Mouse (Mus musculus) spleen, adult 2 months (tissue): ENCODE data around the gene Spa17. TPM values are rescaled to one million over a fixed set of nuclear protein-coding genes. Genes with fewer than 3 reads are reported as not detected.

ENCODE experiments used
- DNase-seq, 2 experiments: peaks; one replicate each; pipeline versions ENCODE4 v3.0.0 to v3.0.0-alpha.2; 2012 to 2021; ENCODE audit warnings: low spot score in 2 of 2, low read depth in 1 of 2
- H3K27ac ChIP-seq: fragments of 200-500 bp; 2 replicates; pipeline ENCODE4 v1.5.1; 2012; ENCODE audit warnings: low read length, inconsistent platforms; ENCODE audit not compliant: insufficient read depth
- H3K27me3 ChIP-seq: fragments of 200-500 bp; 2 replicates; pipeline ENCODE4 v1.6.1; 2012; ENCODE audit warnings: mild to moderate bottlenecking, moderate library complexity, low read length, inconsistent platforms; ENCODE audit not compliant: control insufficient read depth, insufficient read depth
- H3K36me3 ChIP-seq: fragments of 200-500 bp; 2 replicates; pipeline ENCODE4 v1.6.1; 2012; ENCODE audit warnings: mild to moderate bottlenecking, low read length, inconsistent platforms; ENCODE audit not compliant: control insufficient read depth, insufficient read depth
- H3K4me1 ChIP-seq: fragments of 200-500 bp; 2 replicates; pipeline ENCODE4 v1.6.1; 2011; ENCODE audit warnings: inconsistent platforms; ENCODE audit not compliant: control insufficient read depth, insufficient read depth, insufficient read length
- H3K4me3 ChIP-seq: fragments of 200-500 bp; 2 replicates; pipeline ENCODE4 v1.5.1; 2011; ENCODE audit warnings: mild to moderate bottlenecking, inconsistent platforms; ENCODE audit not compliant: insufficient read depth, insufficient read length; ENCODE audit errors: extremely low read depth
- CTCF ChIP-seq: fragments of 200-500 bp; IDR thresholded peaks from 2 replicates; pipeline ENCODE4 v1.5.1; 2011; ENCODE audit warnings: mild to moderate bottlenecking, inconsistent platforms; ENCODE audit not compliant: insufficient read depth, insufficient read length, insufficient replicate concordance; ENCODE audit errors: extremely low read depth
- POLR2A ChIP-seq: fragments of 200-500 bp; IDR thresholded peaks from 2 replicates; pipeline ENCODE4 v1.6.1; 2011; ENCODE audit warnings: low read depth, low read length, inconsistent platforms
- WGBS: fragments of 180-500 bp; shearing (Covaris S2); methylation state at CpG from one replicate; pipeline ENCODE4 v1.1.7; 2018; 5-methylcytosine and 5-hydroxymethylcytosine counted together
- polyA plus RNA-seq: library from polyadenylated mRNA; depleted of rRNA; stranded (reverse); fragments of >200 nt; gene quantifications from 2 replicates; pipeline ENCODE4 v1.2.3, GENCODE M21; 2012; rRNA removed

The Spa17 gene
- polyA plus RNA-seq: 0.21 TPM in 1 of 2 replicates, not detected in the other

GRCm38 (mm10) chr9:37613182-37613910 lies at the start of gene Spa17:
Spa17 (minus strand) TSS chr9:37613722.
- WGBS: under 1% methylated on average over 33 of the region's 45 CpGs
- DNase-seq: peak; percentile 80 to 87
- Histone ChIP-seq H3K36me3 (no peaks in the 10 kb centered on the region), H3K27ac (peak within 1 kb of the TSS; percentile 15; the same call in 1 of the 2 replicates), H3K27me3 (no peaks in the 10 kb centered on the region), H3K4me1 (peaks cover 6% of the 10 kb centered on the region; the same call in 1 of the 2 replicates), H3K4me3 (peak within 1 kb of the TSS; percentile 76)
- TF ChIP-seq CTCF: no peak
- TF ChIP-seq POLR2A: no peak

GRCm38 (mm10) chr9:37663210-37663609 lies 49.7 kb upstream of the Spa17 start:
- WGBS: 61% methylated on average over 1 of the region's 1 CpGs
- H3K27ac ChIP-seq: no peak overlapping the region
- DNase-seq: no peak
- no peaks in the 10 kb centered on the region for H3K4me1 ChIP-seq
- no peaks in the 10 kb centered on the region for H3K36me3 ChIP-seq
- H3K27me3 ChIP-seq: no peaks in the 10 kb centered on the region
- TF ChIP-seq CTCF (no peak), POLR2A (no peak)
- no peak overlapping the region for H3K4me3 ChIP-seq

- peaks cover 3% of the 10 kb centered on the region; the same call in 1 of the 2 replicates for H3K4me1 ChIP-seq
- TF ChIP-seq CTCF (no peak), POLR2A (no peak)
- H3K36me3 ChIP-seq: no peaks in the 10 kb centered on the region; the same call in 1 of the 2 replicates
- no peak overlapping the region for H3K27ac ChIP-seq
- no peak overlapping the region for H3K4me3 ChIP-seq
- DNase-seq: no peak
- H3K27me3 ChIP-seq: no peaks in the 10 kb centered on the region
- WGBS: 81% methylated on average over 6 of the region's 6 CpGs
Measured at GRCm38 (mm10) chr9:37659413-37659812, 45.9 kb upstream of the Spa17 start.

GRCm38 (mm10) chr9:37656931-37657481 lies 43.5 kb upstream of the Spa17 start, which contains the start of gene Tbrg1:
Tbrg1 (minus strand) TSS chr9:37657312.
- Histone ChIP-seq H3K36me3 (peaks cover 13% of the 10 kb centered on the region), H3K4me3 (peak within 1 kb of the TSS; percentile 83), H3K27me3 (no peaks in the 10 kb centered on the region), H3K4me1 (peaks cover 3% of the 10 kb centered on the region; the same call in 1 of the 2 replicates), H3K27ac (peak within 1 kb of the TSS; percentile 91)
- under 1% methylated on average over 36 of the region's 36 CpGs for WGBS
- TF ChIP-seq CTCF (no peak), POLR2A (no peak)
- peak; percentile 33 to 41 for DNase-seq

GRCm38 (mm10) chr9:37656439-37656881 lies 42.9 kb upstream of the Spa17 start:
- no peak for TF ChIP-seq CTCF
- no peak for TF ChIP-seq POLR2A
- Histone ChIP-seq H3K27ac (peak overlapping the region; percentile 91), H3K36me3 (peaks cover 15% of the 10 kb centered on the region), H3K4me3 (peak overlapping the region; percentile 83), H3K27me3 (no peaks in the 10 kb centered on the region), H3K4me1 (peaks cover 3% of the 10 kb centered on the region; the same call in 1 of the 2 replicates)
- peak; percentile 9 to 56 for DNase-seq
- WGBS: under 1% methylated on average over 10 of the region's 10 CpGs

- no peaks in the 10 kb centered on the region for H3K27me3 ChIP-seq
- peak in 1 of 2 experiments; percentile 21 for DNase-seq
- H3K4me1 ChIP-seq: peaks cover 3% of the 10 kb centered on the region; the same call in 1 of the 2 replicates
- no peak for TF ChIP-seq POLR2A
- no peak for TF ChIP-seq CTCF
- peaks cover 15% of the 10 kb centered on the region for H3K36me3 ChIP-seq
- H3K27ac ChIP-seq: no peak overlapping the region
- 16% methylated on average over 8 of the region's 8 CpGs for WGBS
- peak overlapping the region; percentile 32 for H3K4me3 ChIP-seq
Measured at GRCm38 (mm10) chr9:37655961-37656360, 42.4 kb upstream of the Spa17 start.
